20 mouse cellular contexts compared by ENCODE assay signal in the genomic region with DNA sequence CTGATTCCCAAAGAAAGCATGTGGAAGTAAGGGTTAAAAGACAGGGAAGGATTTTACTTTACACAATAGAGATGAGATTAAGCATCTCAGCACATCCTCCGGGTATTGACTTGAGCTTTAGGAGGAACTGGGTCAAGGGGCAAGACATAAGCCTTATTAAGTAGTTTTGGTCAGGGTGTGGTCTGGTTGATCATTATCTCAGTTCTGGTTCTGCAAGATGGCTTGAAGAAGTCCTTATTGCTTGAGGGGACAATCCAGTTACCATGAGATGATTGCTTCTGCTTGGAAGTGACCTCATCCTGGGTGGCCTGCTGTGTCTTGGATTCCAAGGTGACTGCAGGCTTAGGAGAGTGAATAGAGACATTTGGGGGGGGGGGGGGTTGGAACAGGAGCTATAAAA. TPM values are rescaled to one million over a fixed set of nuclear protein-coding genes. Genes with fewer than 3 reads are reported as not detected.
DNase-seq lines count a peak whose midpoint lies in the region; ATAC-seq and TF ChIP-seq lines count a peak whose summit lies in the region.
"Had no signal": no experiment of that assay in that cellular context is flagged by ENCODE, and none has a peak within 500 bp of the region (broad histone marks: within the 10 kb centered on the region; RNA-seq: fewer than 3 reads in every experiment).

No protein-coding gene starts in this region.

- no peak for ATAC-seq in limb, embryonic 11.5 days (ENCODE audit: insufficient number of reproducible peaks, low FRiP score, low TSS enrichment, low read depth)
- ATAC-seq: midbrain, embryonic 13.5 days had no signal

- H3K4me3 ChIP-seq in heart, adult 2 months: no peak overlapping the region
- no peak overlapping the region for H3K4me3 ChIP-seq in brown adipose tissue, adult 24 weeks (ENCODE audit: insufficient read depth, low read depth, low read length)
- H3K4me3 ChIP-seq in limb, embryonic 11.5 days (ENCODE audit: low read depth, low read length): no peak overlapping the region
- H3K4me3 ChIP-seq: embryonic facial prominence, embryonic 12.5 days; limb, embryonic 12.5 days; lung, embryonic 15.5 days; midbrain, embryonic 13.5 days; neural tube, embryonic 13.5 days had no signal

- peaks cover 12% of the 10 kb centered on the region for H3K36me3 ChIP-seq in heart, adult 2 months (ENCODE audit: control insufficient read depth, insufficient read depth, low read length)
- H3K36me3 ChIP-seq in limb, embryonic 11.5 days (ENCODE audit: control insufficient read depth, insufficient read depth, low read length): no peaks in the 10 kb centered on the region
- H3K36me3 ChIP-seq: embryonic facial prominence, embryonic 12.5 days; limb, embryonic 12.5 days; lung, embryonic 15.5 days; midbrain, embryonic 13.5 days; neural tube, embryonic 13.5 days had no signal

- DNase-seq in heart, adult 2 months: no peak
- no peak for DNase-seq in heart, postnatal 4 days
- peak; percentile 43 for DNase-seq in MN1 (ENCODE audit: low spot score)
- peak; percentile 14 for DNase-seq in limb, embryonic 11.5 days (ENCODE audit: low spot score)
- DNase-seq in right cerebral cortex, postnatal 14 days: no peak
- DNase-seq in thymus, postnatal 4 days: no peak
- DNase-seq: adrenal gland, postnatal 10 days; cerebellum, adult 2 months; kidney, adult 9 months; kidney, postnatal 36 days; right cerebral cortex, adult 18-20 months; thymus, postnatal 36 days had no signal

- peaks cover 4% of the 10 kb centered on the region for H3K4me1 ChIP-seq in heart, adult 2 months (ENCODE audit: control insufficient read depth, insufficient read depth, low read length)
- peaks cover 6% of the 10 kb centered on the region for H3K4me1 ChIP-seq in brown adipose tissue, adult 24 weeks (ENCODE audit: control insufficient read depth, insufficient read depth, insufficient read length, low read length)
- no peaks in the 10 kb centered on the region for H3K4me1 ChIP-seq in limb, embryonic 11.5 days (ENCODE audit: control insufficient read depth, insufficient read depth, low read length)
- H3K4me1 ChIP-seq: midbrain, embryonic 13.5 days; neural tube, embryonic 13.5 days had no signal

- no peak for TF ChIP-seq POLR2A in heart, adult 2 months (IDR thresholded peaks at IDR 0.05; ENCODE audit: insufficient read depth, low read depth, low read length)

- WGBS in heart, adult 2 months: 45% methylated on average over 1 of the region's 1 CpGs
- WGBS in limb, embryonic 11.5 days: 51% methylated on average over 1 of the region's 1 CpGs

- no peaks in the 10 kb centered on the region for H3K27me3 ChIP-seq in heart, adult 2 months (ENCODE audit: control insufficient read depth, insufficient read depth, low read length)
- no peaks in the 10 kb centered on the region for H3K27me3 ChIP-seq in limb, embryonic 11.5 days (ENCODE audit: control insufficient read depth, insufficient read depth, low read length)
- H3K27me3 ChIP-seq: embryonic facial prominence, embryonic 12.5 days; limb, embryonic 12.5 days; lung, embryonic 15.5 days; midbrain, embryonic 13.5 days; neural tube, embryonic 13.5 days had no signal

- intact Hi-C loops in heart, adult 2 months (cut with DNase I): no loop called here

- 0 out of 2 replicates have a peak, but pooled peaks cover 1% of the 10 kb centered on the region for H3K79me2 ChIP-seq in heart, adult 2 months (replicated peaks; ENCODE audit: control insufficient read depth, insufficient read depth, low read length)

- TF ChIP-seq CTCF in heart, adult 2 months (IDR thresholded peaks at IDR 0.05): no peak

- H3K9ac ChIP-seq in heart, adult 2 months (ENCODE audit: low read depth, low read length): no peak overlapping the region
- H3K9ac ChIP-seq in limb, embryonic 11.5 days (ENCODE audit: low read length): no peak overlapping the region
- H3K9ac ChIP-seq: embryonic facial prominence, embryonic 12.5 days; hindbrain, embryonic 14.5 days; limb, embryonic 12.5 days; liver, embryonic 14.5 days; lung, embryonic 15.5 days; midbrain, embryonic 13.5 days; neural tube, embryonic 13.5 days had no signal

- no peak for TF ChIP-seq EP300 in heart, adult 2 months (IDR thresholded peaks at IDR 0.05; ENCODE audit: insufficient read depth, low read depth, low read length)

- no peak overlapping the region for H3K4me2 ChIP-seq in limb, embryonic 11.5 days (ENCODE audit: low read depth, severe bottlenecking)
- H3K4me2 ChIP-seq: embryonic facial prominence, embryonic 12.5 days; hindbrain, embryonic 14.5 days; limb, embryonic 12.5 days; lung, embryonic 15.5 days; midbrain, embryonic 13.5 days; neural tube, embryonic 13.5 days had no signal

- H3K9me3 ChIP-seq in limb, embryonic 11.5 days (ENCODE audit: control insufficient read depth, low read length): no peaks in the 10 kb centered on the region
- H3K9me3 ChIP-seq: embryonic facial prominence, embryonic 12.5 days; limb, embryonic 12.5 days; lung, embryonic 15.5 days; midbrain, embryonic 13.5 days; neural tube, embryonic 13.5 days had no signal

- H3K27ac ChIP-seq in heart, adult 2 months: peak overlapping the region; percentile 66
- peak overlapping the region; percentile 69 for H3K27ac ChIP-seq in brown adipose tissue, adult 24 weeks (replicated peaks; ENCODE audit: low read depth, low read length)
- H3K27ac ChIP-seq in limb, embryonic 11.5 days (replicated peaks; ENCODE audit: low read depth, low read length): no peak overlapping the region
- H3K27ac ChIP-seq: embryonic facial prominence, embryonic 12.5 days; hindbrain, embryonic 14.5 days; limb, embryonic 12.5 days; liver, embryonic 14.5 days; lung, embryonic 15.5 days; midbrain, embryonic 13.5 days; neural tube, embryonic 13.5 days had no signal

RNA-seq across cellular contexts. Expression of a gene that starts 21.9 kb away (rescaled TPM):
- total RNA-seq in heart, adult 2 months (2021): 10 to 100 TPM; 47.6 to 62.8 TPM
- 14.1 and 28.2 TPM in 2 replicates for polyA plus RNA-seq in heart, adult 2 months (2012; rRNA removed)
- 100 to 1,000 TPM; 118 to 131 TPM for total RNA-seq in heart, postnatal 4 days (2021)
- polyA plus RNA-seq in brown adipose tissue, adult 24 weeks (2012; ENCODE audit: insufficient read depth, insufficient read length, missing spikeins): 37.2 and 65.2 TPM in 2 replicates
- 155 and 167 TPM in 2 replicates for polyA plus RNA-seq in limb, embryonic 11.5 days (2014; fragmentation: Nextera tagmentation; extraction: Ambion mirVana)

Comparison
In these comparisons a context has a peak if more than half of its experiments do, and no peak if none do; other contexts are left out.
1. DNase-seq: peak in MN1 (single experiment) and limb, embryonic 11.5 days (single experiment); none in heart, adult 2 months (0 of 2), heart, postnatal 4 days (single experiment), right cerebral cortex, postnatal 14 days (single experiment) and thymus, postnatal 4 days (single experiment).